8 mouse cellular contexts compared by ENCODE assay signal in the genomic region with DNA sequence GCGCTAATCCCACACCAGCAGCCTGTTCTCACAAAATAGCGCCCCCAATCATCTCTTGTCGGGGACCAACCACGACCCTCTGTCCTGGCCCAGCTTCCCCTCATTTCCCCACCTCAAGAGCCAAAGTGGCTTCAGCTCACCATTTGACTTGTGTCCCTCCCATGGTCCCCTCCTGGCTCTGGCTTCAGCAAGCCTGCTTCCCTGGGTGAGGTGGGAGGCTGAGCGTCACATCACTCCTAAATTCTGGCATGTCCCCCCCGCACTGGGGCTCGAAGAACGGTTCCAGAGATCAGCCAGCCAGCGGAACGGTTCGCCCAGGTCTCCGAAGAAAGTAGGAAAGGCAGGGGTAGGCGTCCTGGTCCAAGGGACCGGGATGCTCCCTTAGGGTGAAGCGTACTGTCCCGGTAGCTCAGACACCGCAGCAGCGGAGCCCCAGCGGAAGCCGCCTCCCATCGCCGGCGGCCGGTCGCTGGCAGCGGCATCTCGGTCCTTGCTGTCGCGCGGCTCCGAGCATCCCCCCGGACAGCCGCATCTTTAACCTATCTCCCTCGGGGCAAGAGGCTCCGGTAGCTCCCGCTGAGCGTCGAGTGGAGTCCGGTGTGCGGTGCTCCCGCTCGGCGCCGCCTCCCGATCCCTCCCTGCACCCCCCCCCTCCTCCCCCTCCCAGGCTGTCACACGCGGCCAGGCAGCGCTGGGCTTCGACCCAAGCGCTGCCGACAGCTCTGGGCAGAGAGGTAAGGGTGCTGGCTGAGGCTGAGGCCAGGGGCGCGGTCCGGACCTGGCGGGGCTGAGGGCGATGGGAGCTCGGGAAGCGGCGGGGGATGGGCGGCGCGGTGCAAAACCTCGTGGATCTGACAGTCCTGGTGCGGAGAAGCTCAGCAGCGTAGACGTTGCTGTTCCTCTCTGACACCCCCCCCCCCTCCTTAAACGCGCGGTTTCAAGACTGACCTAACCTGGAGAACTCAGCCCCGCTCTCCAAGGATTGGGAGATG. TPM values are rescaled to one million over a fixed set of nuclear protein-coding genes. Genes with fewer than 3 reads are reported as not detected.
DNase-seq lines count a peak whose midpoint lies in the region; ATAC-seq and TF ChIP-seq lines count a peak whose summit lies in the region.

No protein-coding gene starts in this region.

- no peak for TF ChIP-seq EP300 in liver, postnatal 0 days (IDR thresholded peaks at IDR 0.05; ENCODE audit: low read depth)

- peak overlapping the region; percentile 59 for H3K4me3 ChIP-seq in embryonic facial prominence, embryonic 13.5 days
- H3K4me3 ChIP-seq in heart, embryonic 16.5 days (ENCODE audit: low read length) = peak overlapping the region; percentile 68
- peak overlapping the region; percentile 45 for H3K4me3 ChIP-seq in liver, postnatal 0 days (ENCODE audit: low read depth, low read length)
- H3K4me3 ChIP-seq in neural tube, embryonic 12.5 days = peak overlapping the region; percentile 54

- no peak overlapping the region for H3K27ac ChIP-seq in embryonic facial prominence, embryonic 13.5 days
- no peak overlapping the region for H3K27ac ChIP-seq in heart, embryonic 16.5 days (ENCODE audit: low read length)
- no peak overlapping the region for H3K27ac ChIP-seq in liver, postnatal 0 days (ENCODE audit: low read depth)
- no peak overlapping the region for H3K27ac ChIP-seq in neural tube, embryonic 12.5 days

- peaks cover 20% of the 10 kb centered on the region for H3K4me1 ChIP-seq in embryonic facial prominence, embryonic 13.5 days
- peaks cover 18% of the 10 kb centered on the region for H3K4me1 ChIP-seq in heart, embryonic 16.5 days (ENCODE audit: control insufficient read depth, insufficient read depth, low read length)
- H3K4me1 ChIP-seq in liver, postnatal 0 days (ENCODE audit: insufficient read depth) = peaks cover 8% of the 10 kb centered on the region; the same call in 1 of the 2 replicates
- H3K4me1 ChIP-seq in neural tube, embryonic 12.5 days = peaks cover 28% of the 10 kb centered on the region

- TF ChIP-seq CTCF in liver, postnatal 0 days (IDR thresholded peaks at IDR 0.05; ENCODE audit: low read depth) = no peak

- H3K27me3 ChIP-seq in embryonic facial prominence, embryonic 13.5 days = peaks cover 20% of the 10 kb centered on the region
- no peaks in the 10 kb centered on the region; the same call in none of the 2 replicates for H3K27me3 ChIP-seq in heart, embryonic 16.5 days (ENCODE audit: control insufficient read depth, insufficient read depth, low read length)
- H3K27me3 ChIP-seq in liver, postnatal 0 days (ENCODE audit: insufficient read depth, low read length) = peaks cover 38% of the 10 kb centered on the region
- peaks cover 12% of the 10 kb centered on the region for H3K27me3 ChIP-seq in neural tube, embryonic 12.5 days (replicated peaks)

- H3K4me2 ChIP-seq in embryonic facial prominence, embryonic 13.5 days = peak overlapping the region; percentile 100
- H3K4me2 ChIP-seq in heart, embryonic 16.5 days (ENCODE audit: low read depth, low read length) = peak overlapping the region; percentile 100
- peak overlapping the region; percentile 73 for H3K4me2 ChIP-seq in liver, postnatal 0 days (ENCODE audit: low read depth, low read length)
- peak overlapping the region; percentile 98 for H3K4me2 ChIP-seq in neural tube, embryonic 12.5 days (replicated peaks)

- peak overlapping the region; percentile 74 for H3K9ac ChIP-seq in embryonic facial prominence, embryonic 13.5 days
- H3K9ac ChIP-seq in heart, embryonic 16.5 days (ENCODE audit: low read length) = peak overlapping the region; percentile 74
- no peak overlapping the region for H3K9ac ChIP-seq in liver, postnatal 0 days (replicated peaks)
- H3K9ac ChIP-seq in neural tube, embryonic 12.5 days = peak overlapping the region; percentile 78

- peaks cover 33% of the 10 kb centered on the region for H3K36me3 ChIP-seq in embryonic facial prominence, embryonic 13.5 days
- peaks cover 6% of the 10 kb centered on the region; the same call in 1 of the 2 replicates for H3K36me3 ChIP-seq in heart, embryonic 16.5 days (ENCODE audit: control insufficient read depth, insufficient read depth)
- no peaks in the 10 kb centered on the region for H3K36me3 ChIP-seq in liver, postnatal 0 days (replicated peaks; ENCODE audit: insufficient read depth, low read length)
- H3K36me3 ChIP-seq in neural tube, embryonic 12.5 days = peaks cover 12% of the 10 kb centered on the region

- WGBS in embryonic facial prominence, embryonic 13.5 days = 1% methylated on average over 66 of the region's 70 CpGs
- WGBS in heart, embryonic 16.5 days = under 1% methylated on average over 60 of the region's 70 CpGs
- 2% methylated on average over 53 of the region's 70 CpGs for WGBS in liver, postnatal 0 days (ENCODE audit: insufficient replicate concordance)
- WGBS in neural tube, embryonic 12.5 days = under 1% methylated on average over 70 of the region's 70 CpGs

- peak; percentile 35 to 41 for DNase-seq in B cell, adult 2 months
- DNase-seq in adrenal gland, adult 2 months = peak; percentile 62
- peak; percentile 53 to 70 for DNase-seq in layer of hippocampus, adult 18-20 months (ENCODE audit: low spot score in 2 of 2)
- peak; percentile 44 for DNase-seq in liver, postnatal 0 days
- peak; percentile 29 to 31 for DNase-seq in thymus, postnatal 36 days

- no peaks in the 10 kb centered on the region for H3K9me3 ChIP-seq in embryonic facial prominence, embryonic 13.5 days
- no peaks in the 10 kb centered on the region for H3K9me3 ChIP-seq in heart, embryonic 16.5 days (replicated peaks; ENCODE audit: control insufficient read depth, low read length)
- H3K9me3 ChIP-seq in liver, postnatal 0 days (ENCODE audit: low read length) = no peaks in the 10 kb centered on the region
- no peaks in the 10 kb centered on the region for H3K9me3 ChIP-seq in neural tube, embryonic 12.5 days

- ATAC-seq in embryonic facial prominence, embryonic 13.5 days (ENCODE audit: insufficient number of reproducible peaks, insufficient read depth, low FRiP score, low TSS enrichment, low read depth) = peak; percentile 40
- 0 out of 2 replicates have a peak, but pooled peaks have one; percentile 37 for ATAC-seq in heart, embryonic 16.5 days (replicated peaks; ENCODE audit: extremely low read depth, insufficient read depth, low FRiP score)
- ATAC-seq in liver, postnatal 0 days = no peak
- ATAC-seq in neural tube, embryonic 12.5 days (ENCODE audit: low FRiP score, low read depth) = peak; percentile 73

RNA-seq across cellular contexts. Expression of a gene that starts 39.1 kb away (rescaled TPM):
- total RNA-seq in adrenal gland, adult 2 months (2021) = 100 to 1,000 TPM; 152 to 160 TPM
- 30.1 and 32.5 TPM in 2 replicates for polyA plus RNA-seq in adrenal gland, adult 2 months (2012; rRNA removed)
- 38.0 and 42.4 TPM in 2 replicates for polyA plus RNA-seq in embryonic facial prominence, embryonic 13.5 days (2015; fragmentation: Nextera tagmentation; extraction: Ambion mirVana)
- polyA plus RNA-seq in heart, embryonic 16.5 days (2015; fragmentation: Nextera tagmentation; extraction: Ambion mirVana) = 147 and 156 TPM in 2 replicates
- total RNA-seq in layer of hippocampus, adult 18-20 months (2021) = 100 to 1,000 TPM; 122 to 124 TPM
- 25.5 and 26.1 TPM in 2 replicates for polyA plus RNA-seq in liver, postnatal 0 days (2015; fragmentation: Nextera tagmentation; extraction: Ambion mirVana)
- polyA plus RNA-seq in neural tube, embryonic 12.5 days (2016; fragmentation: Nextera tagmentation; extraction: Ambion mirVana) = 46.2 and 56.0 TPM in 2 replicates

RNA-seq across cellular contexts. Expression of a gene that starts 40.6 kb away (rescaled TPM):
- 1 to 10 TPM; 5.2 to 8.9 TPM for total RNA-seq in adrenal gland, adult 2 months (2021)
- 1.7 and 1.8 TPM in 2 replicates for polyA plus RNA-seq in adrenal gland, adult 2 months (2012; rRNA removed)
- 22.6 and 23.3 TPM in 2 replicates for polyA plus RNA-seq in embryonic facial prominence, embryonic 13.5 days (2015; fragmentation: Nextera tagmentation; extraction: Ambion mirVana)
- polyA plus RNA-seq in heart, embryonic 16.5 days (2015; fragmentation: Nextera tagmentation; extraction: Ambion mirVana) = 8.6 and 10.3 TPM in 2 replicates
- total RNA-seq in layer of hippocampus, adult 18-20 months (2021) = 10 to 100 TPM; 77.1 to 84.1 TPM
- 3.6 and 3.7 TPM in 2 replicates for polyA plus RNA-seq in liver, postnatal 0 days (2015; fragmentation: Nextera tagmentation; extraction: Ambion mirVana)
- 29.2 and 29.9 TPM in 2 replicates for polyA plus RNA-seq in neural tube, embryonic 12.5 days (2016; fragmentation: Nextera tagmentation; extraction: Ambion mirVana)

RNA-seq across cellular contexts. Expression of a gene that starts 47.6 kb away (rescaled TPM):
- 1 to 10 TPM; 4.3 to 6.1 TPM for total RNA-seq in adrenal gland, adult 2 months (2021)
- 1.5 and 1.7 TPM in 2 replicates for polyA plus RNA-seq in adrenal gland, adult 2 months (2012; rRNA removed)
- polyA plus RNA-seq in embryonic facial prominence, embryonic 13.5 days (2015; fragmentation: Nextera tagmentation; extraction: Ambion mirVana) = 6.0 and 6.7 TPM in 2 replicates
- polyA plus RNA-seq in heart, embryonic 16.5 days (2015; fragmentation: Nextera tagmentation; extraction: Ambion mirVana) = 7.9 and 9.8 TPM in 2 replicates
- 1 to 10 TPM; 1.2 to 1.5 TPM for total RNA-seq in layer of hippocampus, adult 18-20 months (2021)
- polyA plus RNA-seq in liver, postnatal 0 days (2015; fragmentation: Nextera tagmentation; extraction: Ambion mirVana) = 11.6 and 13.9 TPM in 2 replicates
- 0.95 and 1.5 TPM in 2 replicates for polyA plus RNA-seq in neural tube, embryonic 12.5 days (2016; fragmentation: Nextera tagmentation; extraction: Ambion mirVana)

RNA-seq across cellular contexts. Expression of a gene that starts 52.4 kb away (rescaled TPM):
- total RNA-seq in adrenal gland, adult 2 months (2021) = 10 to 100 TPM; 28.6 to 46.1 TPM
- 67.3 and 78.0 TPM in 2 replicates for polyA plus RNA-seq in adrenal gland, adult 2 months (2012; rRNA removed)
- 17.1 and 21.3 TPM in 2 replicates for polyA plus RNA-seq in embryonic facial prominence, embryonic 13.5 days (2015; fragmentation: Nextera tagmentation; extraction: Ambion mirVana)
- 1,241 and 1,315 TPM in 2 replicates for polyA plus RNA-seq in heart, embryonic 16.5 days (2015; fragmentation: Nextera tagmentation; extraction: Ambion mirVana)
- 100 to 1,000 TPM; 171 to 201 TPM for total RNA-seq in layer of hippocampus, adult 18-20 months (2021)
- polyA plus RNA-seq in liver, postnatal 0 days (2015; fragmentation: Nextera tagmentation; extraction: Ambion mirVana) = 9.1 and 14.2 TPM in 2 replicates
- polyA plus RNA-seq in neural tube, embryonic 12.5 days (2016; fragmentation: Nextera tagmentation; extraction: Ambion mirVana) = 12.8 and 17.5 TPM in 2 replicates

RNA-seq across cellular contexts. Expression of a gene that starts 53.4 kb away (rescaled TPM):
- total RNA-seq in adrenal gland, adult 2 months (2021) = 1 to 10 TPM; 1.2 to 3.6 TPM
- 9.2 and 10.2 TPM in 2 replicates for polyA plus RNA-seq in adrenal gland, adult 2 months (2012; rRNA removed)
- 4.8 and 5.7 TPM in 2 replicates for polyA plus RNA-seq in embryonic facial prominence, embryonic 13.5 days (2015; fragmentation: Nextera tagmentation; extraction: Ambion mirVana)
- polyA plus RNA-seq in heart, embryonic 16.5 days (2015; fragmentation: Nextera tagmentation; extraction: Ambion mirVana) = 242 and 286 TPM in 2 replicates
- total RNA-seq in layer of hippocampus, adult 18-20 months (2021) = 1 to 10 TPM in 1 of 2 experiments, under 1 TPM in 1; 0.67 to 1.9 TPM
- polyA plus RNA-seq in liver, postnatal 0 days (2015; fragmentation: Nextera tagmentation; extraction: Ambion mirVana) = 0.86 and 1.2 TPM in 2 replicates
- polyA plus RNA-seq in neural tube, embryonic 12.5 days (2016; fragmentation: Nextera tagmentation; extraction: Ambion mirVana) = 4.9 and 7.2 TPM in 2 replicates
